Mouse (Mus musculus) limb, embryonic 14.5 days (tissue): ENCODE results near the gene Fbrs. TPM values are rescaled to one million over a fixed set of nuclear protein-coding genes. Genes with fewer than 3 reads are reported as not detected.
A peak's percentile ranks its signal among the peaks of the same experiment; 100 is the strongest.
"Not testable (repeated sequence)": the region's sequence is repeated elsewhere in the genome, so short reads cannot be mapped to it uniquely, and the experiment has no call there.

Experiments used
- ATAC-seq: fragments of 200-750 bp; cut with Nextera tagmentation; 2 replicates; pipeline ENCODE4 v1.8.0; 2017; ENCODE audit warnings: low read depth, moderate number of reproducible peaks, moderate TSS enrichment; ENCODE audit not compliant: low FRiP score
- DNase-seq: peaks from one replicate; pipeline ENCODE4 v3.0.0-alpha.2; 2015; ENCODE audit warnings: low spot score
- H3K27ac ChIP-seq: fragments of 300-500 bp; sonication (generic); replicated peaks from 2 replicates; pipeline ENCODE4 v1.5.1; 2014; ENCODE audit warnings: low read depth, mild to moderate bottlenecking, low read length, moderate library complexity, mixed read lengths
- H3K27me3 ChIP-seq: fragments of 300-500 bp; sonication (generic); 2 replicates; pipeline ENCODE4 v1.6.1; 2014; ENCODE audit warnings: low read length, mixed read lengths; ENCODE audit not compliant: control insufficient read depth, insufficient read depth
- H3K36me3 ChIP-seq: fragments of 300-500 bp; sonication (generic); 2 replicates; pipeline ENCODE4 v1.6.1; 2014; ENCODE audit warnings: mild to moderate bottlenecking, low read length, moderate library complexity, mixed read lengths; ENCODE audit not compliant: control insufficient read depth, insufficient read depth
- H3K4me1 ChIP-seq: fragments of 300-500 bp; sonication (generic); 2 replicates; pipeline ENCODE4 v1.6.1; 2014; ENCODE audit warnings: antibody characterized with exemption, low read length, mixed read lengths; ENCODE audit not compliant: control insufficient read depth, insufficient read depth
- H3K4me2 ChIP-seq: fragments of 300-500 bp; sonication (generic); replicated peaks from 2 replicates; pipeline ENCODE4 v1.6.1; 2014; ENCODE audit warnings: low read depth, mild to moderate bottlenecking, low read length, moderate library complexity; ENCODE audit not compliant: severe bottlenecking
- H3K4me3 ChIP-seq: fragments of 300-500 bp; sonication (generic); replicated peaks from 2 replicates; pipeline ENCODE4 v1.5.1; 2014; ENCODE audit warnings: low read length
- H3K9ac ChIP-seq: fragments of 300-500 bp; sonication (generic); 2 replicates; pipeline ENCODE4 v1.6.1; 2014; ENCODE audit warnings: mild to moderate bottlenecking, low read depth, low read length, moderate library complexity; ENCODE audit not compliant: severe bottlenecking
- H3K9me3 ChIP-seq: fragments of 300-500 bp; sonication (generic); 2 replicates; pipeline ENCODE4 v1.6.1; 2016; ENCODE audit warnings: low read length; ENCODE audit not compliant: control insufficient read depth
- POLR2A ChIP-seq: fragments of 200-500 bp; IDR thresholded peaks from 2 replicates; pipeline ENCODE4 v1.8.0; 2012; ENCODE audit warnings: inconsistent platforms, mild to moderate bottlenecking, moderate library complexity, borderline replicate concordance; ENCODE audit not compliant: insufficient read depth, insufficient read length; ENCODE audit errors: extremely low read depth
- WGBS: fragments of 180-500 bp; shearing (Covaris S2); extraction: QIAGEN DNeasy Blood & Tissue Kit; methylation state at CpG from one replicate; pipeline ENCODE4 v1.1.7; 2014; 5-methylcytosine and 5-hydroxymethylcytosine counted together
- polyA plus RNA-seq, 2 experiments: library from polyadenylated mRNA; depleted of rRNA in 1 of 2; stranded (reverse) in 1 of 2; unstranded in 1 of 2; fragments of >200 nt; fragmentation: Nextera tagmentation in 1 of 2; extraction: Ambion mirVana in 1 of 2; gene quantifications; 2 replicates each; pipeline versions ENCODE4 v1.2.1 to v1.2.3; 2012 to 2014

The Fbrs gene
- polyA plus RNA-seq, 2 experiments: 17.3 to 49.8 TPM

GRCm38 (mm10) chr7:127465191-127465590, 13.8 kb upstream of the Fbrs start:
- Histone ChIP-seq H3K4me3 (no peak overlapping the region), H3K4me2 (no peak overlapping the region), H3K9me3 (no peaks in the 10 kb centered on the region), H3K4me1 (peaks cover 3% of the 10 kb centered on the region; the same call in 1 of the 2 replicates), H3K27ac (no peak overlapping the region), H3K27me3 (no peaks in the 10 kb centered on the region), H3K9ac (no peak overlapping the region), H3K36me3 (peaks cover 42% of the 10 kb centered on the region)
- 85% methylated on average over 3 of the region's 3 CpGs for WGBS
- DNase-seq (no peak), ATAC-seq (no peak)
- TF ChIP-seq POLR2A: no peak

- not testable (repeated sequence) for H3K9ac ChIP-seq, H3K27ac ChIP-seq, DNase-seq, H3K4me2 ChIP-seq, H3K9me3 ChIP-seq, ATAC-seq, H3K4me3 ChIP-seq, H3K4me1 ChIP-seq, H3K27me3 ChIP-seq
- peaks cover 38% of the 10 kb centered on the region for H3K36me3 ChIP-seq
- WGBS: 93% methylated on average over 2 of the region's 2 CpGs
Measured at GRCm38 (mm10) chr7:127465670-127466069, 13.3 kb upstream of the Fbrs start.

- 96% methylated on average over 4 of the region's 4 CpGs for WGBS
- ATAC-seq (no peak), DNase-seq (no peak)
- peaks cover 35% of the 10 kb centered on the region for H3K36me3 ChIP-seq
- no peak overlapping the region for H3K27ac ChIP-seq
- H3K27me3 ChIP-seq: no peaks in the 10 kb centered on the region
- no peak overlapping the region for H3K4me3 ChIP-seq
- H3K4me2 ChIP-seq: no peak overlapping the region
- TF ChIP-seq POLR2A: no peak
- H3K9me3 ChIP-seq: no peaks in the 10 kb centered on the region
- H3K9ac ChIP-seq: no peak overlapping the region
- H3K4me1 ChIP-seq: peaks cover 3% of the 10 kb centered on the region; the same call in 1 of the 2 replicates
Measured at GRCm38 (mm10) chr7:127466606-127467005, 12.4 kb upstream of the Fbrs start.

GRCm38 (mm10) chr7:127470011-127470715, 8.8 kb upstream of the Fbrs start:
- Histone ChIP-seq H3K4me3 (peak overlapping the region; percentile 70), H3K9me3 (no peaks in the 10 kb centered on the region), H3K9ac (peak overlapping the region; percentile 83), H3K27ac (peak overlapping the region; percentile 92), H3K27me3 (no peaks in the 10 kb centered on the region), H3K4me1 (peaks cover 8% of the 10 kb centered on the region), H3K4me2 (peak overlapping the region; percentile 79), H3K36me3 (peaks cover 40% of the 10 kb centered on the region)
- ATAC-seq (no peak), DNase-seq (peak; percentile 32)
- no peak for TF ChIP-seq POLR2A
- 10% methylated on average over 10 of the region's 10 CpGs for WGBS

GRCm38 (mm10) chr7:127470743-127471645, 8.0 kb upstream of the Fbrs start:
- WGBS: 2% methylated on average over 44 of the region's 46 CpGs
- H3K4me3 ChIP-seq: peak overlapping the region; percentile 70
- ATAC-seq (peak; percentile 91), DNase-seq (peak; percentile 99)
- H3K36me3 ChIP-seq: peaks cover 43% of the 10 kb centered on the region
- no peak for TF ChIP-seq POLR2A
- H3K4me2 ChIP-seq: peak overlapping the region; percentile 79
- H3K27me3 ChIP-seq: no peaks in the 10 kb centered on the region
- no peaks in the 10 kb centered on the region for H3K9me3 ChIP-seq
- peaks cover 8% of the 10 kb centered on the region for H3K4me1 ChIP-seq
- H3K9ac ChIP-seq: peak overlapping the region; percentile 83
- peak overlapping the region; percentile 92 for H3K27ac ChIP-seq
